Mouse (Mus musculus) left cerebral cortex, postnatal 4 days (tissue): ENCODE results near the gene Eef1akmt2. TPM values are rescaled to one million over a fixed set of nuclear protein-coding genes. Genes with fewer than 3 reads are reported as not detected.

ENCODE experiments used
- DNase-seq: peaks from one replicate; pipeline ENCODE4 v3.0.0-alpha.2; 2022
- intact Hi-C: fragments of 180-260 bp; cut with DNase I; formaldehyde crosslinking; loops from one replicate; pipeline ENCODE4 v1.15.1; 2025
- total RNA-seq, 2 experiments: library from RNA; stranded (reverse); gene quantifications; 2 replicates each; pipeline ENCODE4 v1.2.3; 2021

Gene Eef1akmt2
- 10 to 100 TPM; 41.2 to 41.6 TPM for total RNA-seq

DNA sequence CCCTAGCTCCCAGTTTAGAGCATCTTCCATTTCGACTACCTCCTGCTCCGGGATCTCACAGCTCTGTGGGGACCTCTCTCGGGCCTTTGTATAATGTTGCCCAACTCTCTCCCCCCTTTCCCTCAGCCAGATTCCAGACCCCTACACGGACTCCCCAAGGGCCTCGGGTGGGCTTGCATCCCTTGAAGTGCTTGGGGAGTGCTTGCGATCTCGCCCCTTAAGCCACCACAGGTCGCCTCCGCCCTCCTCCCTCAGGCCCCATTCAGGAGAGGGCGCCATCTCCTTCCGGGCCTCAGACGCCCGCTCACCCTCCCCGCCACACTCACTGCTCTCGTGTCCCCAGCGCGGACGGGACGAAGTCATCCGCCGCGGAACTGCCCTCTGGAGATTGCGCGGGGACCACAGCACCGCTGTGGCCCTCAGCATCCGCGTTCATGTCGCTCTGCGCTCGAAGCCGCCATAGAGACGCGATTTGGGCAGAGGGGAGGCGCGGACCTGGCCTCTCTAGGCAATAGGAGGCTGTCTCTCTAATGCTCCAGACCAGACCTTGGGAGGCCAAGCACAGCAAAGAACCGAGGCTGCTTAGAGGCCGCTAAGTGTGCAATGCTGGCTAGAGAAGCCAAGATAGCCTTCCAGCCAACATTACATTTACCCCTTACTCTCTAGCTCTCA is at the start of gene Eef1akmt2:
Gene Eef1akmt2, minus strand, starts transcription at position 501 of the 672 bp plus-strand sequence.
- intact Hi-C loops = no loop called here
- peak; percentile 89 for DNase-seq

- no peak for DNase-seq
- intact Hi-C loops = no loop called here
Observed at GRCm38 (mm10) chr7:132900826-132901531, 48.5 kb upstream of the Eef1akmt2 start.

DNA sequence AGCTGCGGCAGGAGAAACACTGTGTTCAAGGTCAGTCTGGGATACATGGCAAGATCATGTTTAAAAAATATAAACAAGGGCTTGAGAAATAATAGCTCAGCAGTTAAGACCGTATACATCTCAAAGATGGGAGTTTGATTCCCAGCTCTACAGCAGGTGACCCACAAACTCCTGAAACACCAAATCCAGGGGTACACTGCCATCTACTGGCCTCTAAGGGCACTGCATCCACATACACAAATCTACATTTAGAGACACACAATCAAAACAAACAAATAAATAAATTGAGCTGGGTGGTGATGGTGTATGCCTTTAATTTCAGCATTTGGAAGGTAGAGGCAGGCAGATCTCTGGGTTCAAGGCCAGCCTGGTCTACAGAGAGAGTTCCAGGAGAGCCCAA is 45.8 kb upstream of the Eef1akmt2 start:
- intact Hi-C loops = no loop called here
- no peak for DNase-seq

DNA sequence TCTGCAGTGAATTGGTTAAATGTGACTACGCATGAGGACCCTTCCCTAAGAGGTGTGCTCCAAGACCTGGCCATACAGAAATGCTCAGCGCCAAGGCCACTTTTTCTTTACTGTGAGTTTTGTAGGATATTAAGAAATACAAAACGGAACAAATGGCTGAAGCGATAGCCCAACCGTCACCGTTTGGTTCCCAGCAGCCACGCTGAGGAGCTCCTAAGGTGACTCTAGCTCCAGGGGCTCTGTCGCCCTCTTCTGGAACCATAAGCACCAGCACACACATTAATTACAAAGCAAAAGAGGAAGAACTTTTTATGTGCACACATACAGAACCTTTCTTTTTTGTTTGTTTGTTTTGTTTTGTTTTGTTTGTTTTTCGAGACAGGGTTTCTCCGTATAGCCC is 44.8 kb upstream of the Eef1akmt2 start:
- intact Hi-C loops = no loop called here
- DNase-seq = no peak

- intact Hi-C loops = no loop called here
- no peak for DNase-seq
Observed at GRCm38 (mm10) chr7:132896206-132896815, 43.8 kb upstream of the Eef1akmt2 start.

GRCm38 (mm10) chr7:132894841-132895555 is 42.5 kb upstream of the Eef1akmt2 start:
- intact Hi-C loops = no loop called here
- DNase-seq = peak; percentile 56

- intact Hi-C loops = no loop called here
- no peak for DNase-seq
Observed at GRCm38 (mm10) chr7:132893336-132893735, 40.9 kb upstream of the Eef1akmt2 start.

DNA sequence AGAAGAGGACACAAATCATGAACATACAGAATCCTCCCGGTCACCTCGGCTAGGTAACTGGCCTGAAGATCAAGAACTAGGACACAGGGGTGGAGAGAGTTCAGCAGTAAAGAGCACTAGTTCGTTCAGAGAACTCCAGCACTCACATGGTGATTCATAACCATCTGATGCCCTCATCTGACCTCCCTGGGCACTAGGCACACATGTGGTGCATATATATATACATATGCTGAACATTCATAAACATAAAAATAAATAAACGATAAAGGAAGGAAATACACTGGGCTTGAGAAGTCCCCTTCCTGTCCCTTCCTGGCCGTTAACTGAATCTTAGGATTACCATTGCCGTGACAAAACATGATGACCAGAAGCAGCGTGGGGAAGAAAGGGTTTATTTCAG is 40.3 kb upstream of the Eef1akmt2 start:
- no peak for DNase-seq
- intact Hi-C loops = no loop called here

- peak; percentile 49 for DNase-seq
Observed at GRCm38 (mm10) chr7:132892311-132892661, 39.8 kb upstream of the Eef1akmt2 start.

DNA sequence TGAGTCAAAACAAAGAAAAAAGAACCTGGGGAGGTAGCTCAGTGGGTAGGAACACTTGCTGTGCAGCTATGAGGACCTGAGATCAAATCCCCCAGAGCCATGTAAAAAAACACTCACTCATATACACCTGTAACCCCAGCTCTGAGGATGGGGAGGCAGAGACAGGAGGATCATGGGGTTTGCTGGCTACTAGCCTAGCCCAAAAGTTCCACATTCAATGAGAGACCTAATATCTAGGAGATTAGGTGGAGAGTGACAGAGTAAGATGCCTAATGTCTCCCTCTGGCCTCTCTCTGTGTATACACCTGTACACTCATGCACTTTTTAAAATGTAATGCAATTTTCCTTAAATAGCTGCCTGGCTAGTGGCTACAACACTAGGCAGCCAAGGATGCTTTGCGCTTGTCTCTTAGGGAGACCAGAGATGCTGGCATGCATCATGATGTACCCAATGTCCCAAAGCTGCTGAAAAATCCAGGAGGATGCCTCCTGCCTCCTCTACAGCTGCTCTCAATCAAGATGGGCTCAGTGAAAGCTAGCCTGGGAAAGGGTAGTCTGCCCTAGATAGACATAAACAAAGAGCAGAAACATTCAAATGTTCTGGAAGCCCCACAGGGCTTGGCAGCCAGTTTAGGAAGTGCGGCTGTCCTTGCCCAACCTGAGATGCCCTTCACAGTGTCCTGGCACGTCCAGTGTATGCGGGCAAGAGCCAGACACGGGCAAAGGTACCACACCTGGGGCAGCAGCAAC is 39.3 kb upstream of the Eef1akmt2 start:
- intact Hi-C loops = no loop called here
- peak; percentile 38 for DNase-seq

More at GRCm38 (mm10) chr7:132892311-132892661, 39.8 kb upstream of the Eef1akmt2 start:
- intact Hi-C loops = no loop called here

DNA sequence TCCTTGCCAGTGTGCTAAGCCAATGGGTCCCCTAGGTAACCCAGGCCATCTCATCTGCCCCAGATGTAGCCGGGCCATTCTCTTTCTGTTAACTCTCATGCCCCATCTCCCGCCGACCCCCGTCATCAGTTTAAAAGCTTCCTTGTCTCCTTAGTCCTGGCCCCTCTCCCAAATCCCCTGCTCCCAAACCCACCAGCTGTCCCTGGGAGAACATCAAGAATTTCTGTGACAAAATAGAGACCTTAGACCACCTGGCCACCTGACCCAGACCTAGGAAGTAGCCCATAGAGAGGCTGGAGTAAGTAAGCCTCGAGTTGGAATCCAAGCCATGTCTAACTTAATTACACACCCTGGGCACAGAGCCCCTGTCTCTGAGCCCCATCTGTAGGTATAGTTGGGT is 37.7 kb upstream of the Eef1akmt2 start:
- no peak for DNase-seq
- intact Hi-C loops = no loop called here

GRCm38 (mm10) chr7:132889691-132890090 is 37.2 kb upstream of the Eef1akmt2 start:
- intact Hi-C loops = no loop called here
- no peak for DNase-seq

DNA sequence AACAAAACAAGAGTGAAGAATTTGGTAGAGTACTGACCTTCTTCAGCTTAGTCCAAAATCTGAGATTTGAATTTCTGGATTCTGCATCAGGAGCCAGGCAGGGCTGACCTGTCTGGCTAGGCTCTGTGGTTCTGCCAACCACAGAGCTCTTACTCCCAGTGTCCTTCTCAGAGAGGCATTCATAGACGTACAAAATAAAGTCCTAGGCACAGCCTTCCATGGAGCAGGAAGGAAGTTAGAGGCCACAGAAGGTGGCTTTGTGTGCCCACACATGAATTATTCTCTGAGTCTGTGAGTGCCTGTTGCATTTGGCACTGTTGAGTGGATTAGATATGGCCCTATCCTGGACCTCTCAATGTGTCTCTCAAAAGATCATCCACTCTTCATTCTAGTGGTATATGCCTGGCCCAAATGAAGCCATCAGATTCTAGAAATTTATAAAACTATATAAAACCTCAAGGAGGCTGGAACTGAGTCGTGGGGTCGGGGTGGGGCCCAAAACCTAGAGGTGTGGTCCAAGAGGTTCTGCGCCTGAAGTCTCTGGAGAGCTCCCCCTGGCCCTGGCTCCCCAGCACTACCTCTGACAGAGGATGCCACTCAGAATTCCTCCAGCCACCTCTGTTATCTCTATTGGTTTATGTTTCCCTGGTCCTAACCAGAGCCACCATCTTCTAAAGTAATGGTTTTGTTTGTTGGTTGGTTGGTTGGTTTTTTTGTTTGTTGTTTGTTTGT is 36.2 kb upstream of the Eef1akmt2 start:
- DNase-seq = no peak
- intact Hi-C loops = no loop called here

- intact Hi-C loops = no loop called here
- DNase-seq = no peak
Observed at GRCm38 (mm10) chr7:132888052-132888451, 35.6 kb upstream of the Eef1akmt2 start.

DNA sequence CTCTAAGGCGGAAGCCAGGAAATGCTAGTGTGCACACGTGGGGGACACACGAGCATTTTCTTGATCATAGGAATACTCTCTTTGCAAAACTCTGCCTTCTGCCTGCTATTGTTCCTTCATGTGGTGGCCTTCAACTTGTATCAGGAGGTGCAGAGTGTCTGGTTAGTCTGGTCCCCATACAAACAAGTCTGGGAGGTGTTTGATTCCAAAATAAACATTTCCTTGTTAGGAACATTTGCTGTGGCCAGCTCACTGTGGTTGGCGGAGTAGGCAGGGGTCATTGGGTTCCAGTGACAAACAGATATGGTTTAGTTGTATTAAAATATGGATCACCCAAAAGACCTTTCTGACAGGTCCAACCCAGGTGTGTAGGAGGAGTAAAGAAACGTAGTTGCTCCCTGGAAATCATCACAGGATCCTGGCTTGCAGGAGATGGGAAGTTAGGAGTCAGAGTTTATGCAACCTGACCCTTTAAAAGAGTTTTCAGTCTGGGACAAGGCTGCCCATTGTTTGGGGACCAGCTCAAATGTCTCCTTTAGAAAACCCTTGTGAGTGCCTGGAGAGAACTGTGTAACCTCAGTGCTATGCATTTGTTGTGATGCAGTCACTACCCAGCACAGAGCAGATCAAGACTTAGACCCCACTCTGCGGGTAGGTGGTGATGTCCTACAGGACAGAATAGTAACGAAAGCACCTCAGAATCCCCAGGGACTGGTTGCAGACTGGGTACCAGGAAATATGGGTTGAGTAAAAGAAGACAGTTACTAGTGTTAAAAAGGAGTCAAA is 34.7 kb upstream of the Eef1akmt2 start:
- intact Hi-C loops = no loop called here
- DNase-seq = no peak

DNA sequence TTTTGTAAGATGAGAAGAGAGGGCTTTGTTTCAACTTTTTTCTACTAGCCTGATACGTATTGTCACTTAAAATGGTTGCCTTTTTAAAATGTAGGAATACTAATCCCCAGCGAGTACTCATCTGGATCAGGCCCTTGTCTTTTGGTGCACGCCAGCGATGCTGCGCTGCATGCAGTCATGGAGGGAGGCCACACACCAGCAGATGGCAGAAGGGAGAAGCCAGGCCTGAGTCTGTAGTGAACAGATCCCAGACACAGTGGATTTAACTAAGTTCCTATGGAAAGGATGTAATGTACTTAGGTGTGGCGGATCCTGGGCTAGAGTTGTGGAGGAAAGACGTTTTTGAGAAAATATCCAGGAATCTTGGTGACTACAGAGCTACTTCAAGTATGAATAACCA is 31.6 kb upstream of the Eef1akmt2 start:
- intact Hi-C loops = no loop called here

GRCm38 (mm10) chr7:132882343-132882742 is 29.9 kb upstream of the Eef1akmt2 start:
- intact Hi-C loops = no loop called here
- DNase-seq = no peak

More for the DNA sequence above, 31.6 kb upstream of the Eef1akmt2 start:
- DNase-seq = no peak

DNA sequence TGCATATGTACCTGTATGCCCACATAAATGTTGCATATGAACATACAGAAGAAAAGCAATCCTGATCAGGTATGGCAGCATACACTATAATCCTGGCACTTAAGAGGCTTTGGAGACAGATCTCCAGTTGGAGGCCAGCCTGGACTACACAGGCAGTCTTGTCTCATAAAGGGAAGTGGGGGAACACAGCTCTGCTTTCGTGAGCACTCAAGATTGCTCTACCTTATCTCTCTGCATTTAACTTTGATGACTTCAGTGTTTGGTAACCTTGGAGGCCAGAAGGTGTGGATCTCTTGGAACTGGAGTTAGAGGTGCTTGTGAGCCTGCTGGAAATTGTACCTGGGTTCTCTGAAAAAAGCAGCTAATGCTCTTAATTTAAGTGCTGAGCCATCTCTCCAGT is 27.8 kb upstream of the Eef1akmt2 start:
- DNase-seq = no peak
- intact Hi-C loops = no loop called here
